Mouse (Mus musculus) heart, embryonic 16.5 days (tissue): ENCODE results near the gene Angptl2. TPM values are rescaled to one million over a fixed set of nuclear protein-coding genes. Genes with fewer than 3 reads are reported as not detected.

Source experiments
- ATAC-seq: fragments of 200-750 bp; cut with Nextera tagmentation; replicated peaks from 2 replicates; pipeline ENCODE4 v1.8.0; 2017; ENCODE audit warnings: moderate number of reproducible peaks; ENCODE audit not compliant: insufficient read depth, low FRiP score; ENCODE audit errors: extremely low read depth
- H3K27ac ChIP-seq: fragments of 300-500 bp; sonication (generic); 2 replicates; pipeline ENCODE4 v1.5.1; 2014; ENCODE audit warnings: mild to moderate bottlenecking, low read length, control low read depth, moderate library complexity
- H3K27me3 ChIP-seq: fragments of 300-500 bp; sonication (generic); 2 replicates; pipeline ENCODE4 v1.6.1; 2014; ENCODE audit warnings: low read length, mixed read lengths; ENCODE audit not compliant: control insufficient read depth, insufficient read depth
- H3K36me3 ChIP-seq: fragments of 300-500 bp; sonication (generic); 2 replicates; pipeline ENCODE4 v1.6.1; 2014; ENCODE audit not compliant: control insufficient read depth, insufficient read depth
- H3K4me1 ChIP-seq: fragments of 300-500 bp; sonication (generic); 2 replicates; pipeline ENCODE4 v1.6.1; 2014; ENCODE audit warnings: low read length, mixed read lengths; ENCODE audit not compliant: control insufficient read depth, insufficient read depth
- H3K4me2 ChIP-seq: fragments of 300-500 bp; sonication (generic); 2 replicates; pipeline ENCODE4 v1.6.1; 2014; ENCODE audit warnings: low read depth, mild to moderate bottlenecking, control low read depth, low read length
- H3K4me3 ChIP-seq: fragments of 300-500 bp; sonication (generic); 2 replicates; pipeline ENCODE4 v1.5.1; 2014; ENCODE audit warnings: mild to moderate bottlenecking, control low read depth, low read length
- H3K9ac ChIP-seq: fragments of 300-500 bp; sonication (generic); 2 replicates; pipeline ENCODE4 v1.6.1; 2014; ENCODE audit warnings: low read length, control low read depth
- H3K9me3 ChIP-seq: fragments of 300-500 bp; sonication (generic); replicated peaks from 2 replicates; pipeline ENCODE4 v1.6.1; 2016; ENCODE audit warnings: low read length; ENCODE audit not compliant: control insufficient read depth
- WGBS: fragments of 180-500 bp; shearing (Covaris S2); extraction: QIAGEN DNeasy Blood & Tissue Kit; methylation state at CpG from one replicate; pipeline ENCODE4 v1.1.7; 2014; 5-methylcytosine and 5-hydroxymethylcytosine counted together
- polyA plus RNA-seq: library from polyadenylated mRNA; unstranded; fragments of >200 nt; fragmentation: Nextera tagmentation; extraction: Ambion mirVana; gene quantifications from 2 replicates; pipeline ENCODE4 v1.2.1, GENCODE M21; 2015

The Angptl2 gene
- 75.1 and 76.4 TPM in 2 replicates for polyA plus RNA-seq

GRCm38 (mm10) chr2:33215700-33216509 lies at the start of gene Angptl2:
Gene Angptl2 (plus strand): TSS chr2:33216069.
- peak within 1 kb of the TSS; percentile 61 for H3K4me3 ChIP-seq
- H3K27ac ChIP-seq: peak within 1 kb of the TSS; percentile 86
- peaks cover 35% of the 10 kb centered on the region for H3K4me1 ChIP-seq
- H3K27me3 ChIP-seq: no peaks in the 10 kb centered on the region
- no peaks in the 10 kb centered on the region for H3K36me3 ChIP-seq
- peak within 1 kb of the TSS; percentile 80 for H3K9ac ChIP-seq
- no peaks in the 10 kb centered on the region for H3K9me3 ChIP-seq
- ATAC-seq: peak; percentile 94
- WGBS: 2% methylated on average over 22 of the region's 22 CpGs
- H3K4me2 ChIP-seq: peak within 1 kb of the TSS; percentile 68

GRCm38 (mm10) chr2:33167060-33167459 lies 48.8 kb upstream of the Angptl2 start:
- H3K9me3 ChIP-seq: no peaks in the 10 kb centered on the region
- H3K27ac ChIP-seq: no peak overlapping the region
- H3K4me3 ChIP-seq: no peak overlapping the region
- no peak overlapping the region for H3K9ac ChIP-seq
- H3K4me2 ChIP-seq: no peak overlapping the region
- no peaks in the 10 kb centered on the region for H3K27me3 ChIP-seq
- no peaks in the 10 kb centered on the region for H3K36me3 ChIP-seq
- no peak for ATAC-seq
- WGBS: 83% methylated on average over 3 of the region's 3 CpGs
- H3K4me1 ChIP-seq: peaks cover 23% of the 10 kb centered on the region

- no peaks in the 10 kb centered on the region for H3K27me3 ChIP-seq
- no peak overlapping the region for H3K9ac ChIP-seq
- no peaks in the 10 kb centered on the region for H3K36me3 ChIP-seq
- H3K9me3 ChIP-seq: no peaks in the 10 kb centered on the region
- 71% methylated on average over 6 of the region's 6 CpGs for WGBS
- no peak overlapping the region for H3K27ac ChIP-seq
- H3K4me1 ChIP-seq: peaks cover 23% of the 10 kb centered on the region
- ATAC-seq: no peak
- no peak overlapping the region for H3K4me3 ChIP-seq
- H3K4me2 ChIP-seq: no peak overlapping the region
Measured at GRCm38 (mm10) chr2:33169445-33169844, 46.4 kb upstream of the Angptl2 start.

GRCm38 (mm10) chr2:33170777-33171565 lies 44.9 kb upstream of the Angptl2 start:
- H3K9me3 ChIP-seq: no peaks in the 10 kb centered on the region
- H3K27me3 ChIP-seq: no peaks in the 10 kb centered on the region
- no peaks in the 10 kb centered on the region for H3K36me3 ChIP-seq
- peaks cover 8% of the 10 kb centered on the region for H3K4me1 ChIP-seq
- H3K9ac ChIP-seq: no peak overlapping the region
- H3K4me3 ChIP-seq: no peak overlapping the region
- no peak for ATAC-seq
- H3K27ac ChIP-seq: no peak overlapping the region
- WGBS: 75% methylated on average over 10 of the region's 10 CpGs
- no peak overlapping the region for H3K4me2 ChIP-seq

GRCm38 (mm10) chr2:33173126-33173525 lies 42.7 kb upstream of the Angptl2 start:
- no peak overlapping the region for H3K4me3 ChIP-seq
- H3K36me3 ChIP-seq: no peaks in the 10 kb centered on the region
- H3K27me3 ChIP-seq: no peaks in the 10 kb centered on the region
- WGBS: 61% methylated on average over 10 of the region's 10 CpGs
- H3K9ac ChIP-seq: no peak overlapping the region
- H3K9me3 ChIP-seq: no peaks in the 10 kb centered on the region
- H3K27ac ChIP-seq: no peak overlapping the region
- no peak overlapping the region for H3K4me2 ChIP-seq
- ATAC-seq: no peak
- H3K4me1 ChIP-seq: peaks cover 17% of the 10 kb centered on the region

- ATAC-seq: no peak
- no peaks in the 10 kb centered on the region for H3K36me3 ChIP-seq
- H3K27me3 ChIP-seq: no peaks in the 10 kb centered on the region
- peaks cover 22% of the 10 kb centered on the region for H3K4me1 ChIP-seq
- H3K9ac ChIP-seq: no peak overlapping the region
- no peak overlapping the region for H3K27ac ChIP-seq
- 73% methylated on average over 7 of the region's 7 CpGs for WGBS
- H3K4me3 ChIP-seq: no peak overlapping the region
- H3K9me3 ChIP-seq: no peaks in the 10 kb centered on the region
- H3K4me2 ChIP-seq: no peak overlapping the region
Measured at GRCm38 (mm10) chr2:33173686-33174085, 42.2 kb upstream of the Angptl2 start.

- no peak overlapping the region for H3K9ac ChIP-seq
- H3K4me2 ChIP-seq: no peak overlapping the region
- no peaks in the 10 kb centered on the region for H3K27me3 ChIP-seq
- WGBS: 40% methylated on average over 7 of the region's 7 CpGs
- H3K9me3 ChIP-seq: no peaks in the 10 kb centered on the region
- no peak for ATAC-seq
- H3K4me3 ChIP-seq: no peak overlapping the region
- H3K36me3 ChIP-seq: no peaks in the 10 kb centered on the region
- H3K4me1 ChIP-seq: peaks cover 29% of the 10 kb centered on the region
- H3K27ac ChIP-seq: peak overlapping the region; percentile 92; the same call in 1 of the 2 replicates
Measured at GRCm38 (mm10) chr2:33176516-33176915, 39.4 kb upstream of the Angptl2 start.

- WGBS: 55% methylated on average over 2 of the region's 2 CpGs
- Histone ChIP-seq H3K9me3 (no peaks in the 10 kb centered on the region), H3K4me1 (peaks cover 29% of the 10 kb centered on the region), H3K27ac (peak overlapping the region; percentile 92), H3K4me3 (no peak overlapping the region), H3K9ac (peak overlapping the region; percentile 39; the same call in 1 of the 2 replicates), H3K36me3 (no peaks in the 10 kb centered on the region), H3K27me3 (no peaks in the 10 kb centered on the region), H3K4me2 (no peak overlapping the region)
- ATAC-seq: no peak
Measured at GRCm38 (mm10) chr2:33176921-33177320, 38.9 kb upstream of the Angptl2 start.
